Mouse (Mus musculus) limb, embryonic 10.5 days (tissue): ENCODE results near the gene Ptpn5. TPM values are rescaled to one million over a fixed set of nuclear protein-coding genes. Genes with fewer than 3 reads are reported as not detected.

ENCODE experiments used
- DNase-seq: peaks from one replicate; pipeline ENCODE4 v3.0.0-alpha.2; 2017; ENCODE audit warnings: low spot score
- H3K27ac ChIP-seq: fragments of 300-500 bp; sonication (generic); 2 replicates; pipeline ENCODE4 v1.5.1; 2016; ENCODE audit warnings: mild to moderate bottlenecking
- H3K27me3 ChIP-seq: fragments of 300-500 bp; sonication (generic); 2 replicates; pipeline ENCODE4 v1.6.1; 2016; ENCODE audit warnings: low read depth, mild to moderate bottlenecking; ENCODE audit not compliant: poor library complexity, severe bottlenecking
- H3K36me3 ChIP-seq: fragments of 300-500 bp; sonication (generic); 2 replicates; pipeline ENCODE4 v1.6.1; 2016; ENCODE audit warnings: mild to moderate bottlenecking, moderate library complexity
- H3K4me1 ChIP-seq: fragments of 300-500 bp; sonication (generic); 2 replicates; pipeline ENCODE4 v1.6.1; 2016
- H3K4me3 ChIP-seq: fragments of 300-500 bp; sonication (generic); 2 replicates; pipeline ENCODE4 v1.5.1; 2016; ENCODE audit warnings: mild to moderate bottlenecking, moderate library complexity
- H3K9me3 ChIP-seq: fragments of 300-500 bp; sonication (generic); replicated peaks from 2 replicates; pipeline ENCODE4 v1.6.1; 2016; ENCODE audit warnings: mild to moderate bottlenecking
- WGBS: fragments of 180-500 bp; shearing (Covaris S2); methylation state at CpG from one replicate; pipeline ENCODE4 v1.1.7; 2016; 5-methylcytosine and 5-hydroxymethylcytosine counted together
- polyA plus RNA-seq: library from polyadenylated mRNA; unstranded; fragments of >200 nt; fragmentation: Nextera tagmentation; extraction: Ambion mirVana; gene quantifications from 2 replicates; pipeline ENCODE4 v1.2.1, GENCODE M21; 2016

Gene Ptpn5
- polyA plus RNA-seq, 1 experiment from 2014 or later: 0.30 TPM

DNA sequence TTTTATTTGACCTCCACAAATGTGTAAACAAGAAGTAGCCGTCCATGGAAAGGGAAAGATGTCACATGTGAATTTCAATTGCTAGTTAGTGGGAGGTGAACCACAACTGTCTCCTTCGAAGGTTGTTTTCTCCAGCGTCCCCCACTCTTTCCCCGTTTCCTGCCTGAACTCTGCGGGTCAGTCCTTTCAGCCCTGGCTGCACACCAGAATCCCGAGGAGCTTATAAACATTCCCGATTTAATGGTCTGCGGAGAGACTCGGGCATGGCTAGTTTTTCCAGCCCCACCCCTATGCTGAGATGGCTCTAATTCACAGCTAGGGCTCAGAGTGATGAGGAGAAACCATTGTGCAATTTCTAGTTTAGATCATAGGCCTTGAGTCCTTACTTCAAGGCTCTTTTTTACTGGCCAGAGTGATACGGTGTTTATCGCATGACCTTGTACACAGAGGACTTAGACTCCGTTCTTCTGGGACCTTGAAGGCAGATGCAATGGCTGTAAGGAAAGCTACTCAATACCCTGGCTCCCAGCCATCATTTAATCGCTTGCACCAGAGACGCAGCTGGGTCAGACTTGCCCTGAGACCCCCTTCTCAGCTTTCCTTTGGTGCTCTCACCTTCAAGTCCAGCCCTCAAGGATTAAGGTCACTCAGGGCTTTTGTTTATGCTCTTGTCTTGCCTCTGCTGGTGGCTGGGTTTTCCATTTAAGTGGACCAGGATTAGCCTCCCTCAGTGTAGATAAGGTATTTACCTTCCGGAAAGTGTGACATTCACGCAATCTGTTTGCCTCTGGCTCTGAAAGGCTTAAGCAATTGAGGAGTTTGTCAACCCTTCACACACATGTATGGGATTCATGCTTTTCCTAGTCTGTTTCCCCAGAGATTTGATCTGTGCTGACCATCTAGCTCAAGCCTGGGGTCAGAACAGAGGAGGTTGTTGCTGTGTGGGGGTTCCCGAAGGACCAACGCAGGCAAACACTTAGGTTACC lies 59.7 kb downstream of the Ptpn5 start:
- H3K9me3 ChIP-seq: no peaks in the 10 kb centered on the region
- 59% methylated on average over 18 of the region's 18 CpGs for WGBS
- DNase-seq: no peak
- H3K4me1 ChIP-seq: peaks cover 10% of the 10 kb centered on the region; the same call in 1 of the 2 replicates
- no peaks in the 10 kb centered on the region for H3K27me3 ChIP-seq
- H3K4me3 ChIP-seq: no peak overlapping the region
- H3K27ac ChIP-seq: no peak overlapping the region
- no peaks in the 10 kb centered on the region for H3K36me3 ChIP-seq

DNA sequence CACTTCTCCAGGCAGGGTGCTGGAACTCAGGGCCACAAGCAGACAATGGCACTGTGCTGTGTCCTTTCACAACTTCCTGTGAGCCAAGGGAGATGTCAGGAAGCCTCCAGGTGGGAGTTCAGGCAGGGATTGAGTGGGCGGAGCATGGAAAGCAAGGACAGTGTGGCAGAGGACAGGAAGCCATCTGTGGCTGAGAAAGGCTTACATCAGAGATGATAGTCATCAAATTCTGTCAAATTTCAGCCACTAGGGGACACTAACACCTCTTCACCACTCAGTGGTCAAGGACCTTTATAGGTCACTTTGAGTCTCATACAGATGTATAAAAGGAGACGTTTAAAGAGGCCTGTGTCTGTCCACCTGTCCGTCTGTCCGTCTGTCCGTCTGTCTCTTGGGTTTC lies 60.9 kb downstream of the Ptpn5 start:
- H3K36me3 ChIP-seq: no peaks in the 10 kb centered on the region
- no peaks in the 10 kb centered on the region for H3K27me3 ChIP-seq
- 76% methylated on average over 5 of the region's 5 CpGs for WGBS
- H3K27ac ChIP-seq: no peak overlapping the region
- peaks cover 10% of the 10 kb centered on the region; the same call in 1 of the 2 replicates for H3K4me1 ChIP-seq
- H3K4me3 ChIP-seq: no peak overlapping the region
- H3K9me3 ChIP-seq: no peaks in the 10 kb centered on the region
- DNase-seq: no peak

- 76% methylated on average over 5 of the region's 5 CpGs for WGBS
- H3K9me3 ChIP-seq: no peaks in the 10 kb centered on the region
- H3K27me3 ChIP-seq: no peaks in the 10 kb centered on the region
- H3K4me1 ChIP-seq: no peaks in the 10 kb centered on the region
- H3K36me3 ChIP-seq: no peaks in the 10 kb centered on the region
- no peak overlapping the region for H3K4me3 ChIP-seq
- DNase-seq: no peak
- no peak overlapping the region for H3K27ac ChIP-seq
Measured at GRCm38 (mm10) chr7:47067879-47068278, 65.6 kb downstream of the Ptpn5 start.

- no peaks in the 10 kb centered on the region for H3K4me1 ChIP-seq
- no peak for DNase-seq
- 83% methylated on average over 3 of the region's 3 CpGs for WGBS
- no peak overlapping the region for H3K4me3 ChIP-seq
- H3K27me3 ChIP-seq: no peaks in the 10 kb centered on the region
- H3K27ac ChIP-seq: no peak overlapping the region
- H3K36me3 ChIP-seq: no peaks in the 10 kb centered on the region
- H3K9me3 ChIP-seq: no peaks in the 10 kb centered on the region
Measured at GRCm38 (mm10) chr7:47066942-47067341, 66.5 kb downstream of the Ptpn5 start.

GRCm38 (mm10) chr7:47061560-47061959 lies 71.9 kb downstream of the Ptpn5 start:
- H3K4me1 ChIP-seq: no peaks in the 10 kb centered on the region
- WGBS: 85% methylated on average over 5 of the region's 5 CpGs
- no peak overlapping the region for H3K27ac ChIP-seq
- H3K36me3 ChIP-seq: no peaks in the 10 kb centered on the region
- no peak overlapping the region for H3K4me3 ChIP-seq
- H3K9me3 ChIP-seq: no peaks in the 10 kb centered on the region
- DNase-seq: no peak
- no peaks in the 10 kb centered on the region for H3K27me3 ChIP-seq

DNA sequence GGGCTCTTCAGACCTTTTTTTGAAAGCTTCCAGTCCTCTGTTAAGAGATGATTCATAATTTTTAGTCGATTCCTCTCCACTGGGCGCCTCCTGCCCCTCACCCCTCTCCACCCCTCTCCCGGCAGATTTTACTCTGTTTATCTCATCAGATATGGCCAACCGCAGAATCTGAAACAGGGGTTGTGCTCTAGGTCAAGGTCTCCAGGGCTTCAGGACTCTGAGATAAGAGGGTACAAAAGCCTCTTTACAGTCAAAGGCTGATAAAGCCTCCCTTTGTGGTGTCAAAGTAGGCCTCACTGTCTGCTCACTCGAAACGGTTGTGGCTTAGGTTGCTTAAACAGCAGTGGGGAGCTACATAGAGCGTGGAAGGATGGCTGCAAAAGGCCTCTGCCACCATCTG lies 74.1 kb downstream of the Ptpn5 start:
- Histone ChIP-seq H3K27ac (no peak overlapping the region), H3K9me3 (no peaks in the 10 kb centered on the region), H3K4me3 (no peak overlapping the region), H3K27me3 (no peaks in the 10 kb centered on the region), H3K36me3 (0 out of 2 replicates have a peak, but pooled peaks cover under 1% of the 10 kb centered on the region), H3K4me1 (0 out of 2 replicates have a peak, but pooled peaks cover 3% of the 10 kb centered on the region)
- no peak for DNase-seq
- WGBS: 86% methylated on average over 7 of the region's 7 CpGs

DNA sequence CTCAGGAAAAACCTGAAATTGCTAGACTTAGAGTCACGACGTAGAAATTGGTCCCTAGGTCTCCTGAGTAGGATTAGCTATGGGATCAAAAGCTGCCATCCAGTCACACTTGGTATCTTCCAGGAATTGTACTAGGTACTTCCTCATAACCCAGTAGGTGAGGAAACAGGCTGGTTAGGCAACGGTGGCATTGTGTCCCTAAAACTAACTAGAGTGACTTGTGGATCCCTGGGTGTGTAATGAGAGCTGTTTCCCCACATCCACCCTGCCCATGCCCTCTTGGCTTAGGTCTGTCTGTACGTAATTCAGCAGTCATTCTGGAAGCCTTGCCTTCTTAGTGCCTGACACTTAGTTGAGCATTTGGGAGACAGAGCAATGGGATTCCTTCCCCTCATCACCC lies 77.2 kb downstream of the Ptpn5 start:
- H3K36me3 ChIP-seq: peaks cover 10% of the 10 kb centered on the region; the same call in 1 of the 2 replicates
- H3K4me1 ChIP-seq: peaks cover 17% of the 10 kb centered on the region
- H3K27me3 ChIP-seq: no peaks in the 10 kb centered on the region
- no peaks in the 10 kb centered on the region for H3K9me3 ChIP-seq
- DNase-seq: no peak
- WGBS: 89% methylated on average over 4 of the region's 4 CpGs
- H3K27ac ChIP-seq: no peak overlapping the region
- H3K4me3 ChIP-seq: no peak overlapping the region

- peaks cover 21% of the 10 kb centered on the region for H3K4me1 ChIP-seq
- 85% methylated on average over 9 of the region's 9 CpGs for WGBS
- H3K4me3 ChIP-seq: no peak overlapping the region
- H3K27ac ChIP-seq: no peak overlapping the region
- no peaks in the 10 kb centered on the region for H3K27me3 ChIP-seq
- peaks cover 10% of the 10 kb centered on the region; the same call in 1 of the 2 replicates for H3K36me3 ChIP-seq
- H3K9me3 ChIP-seq: no peaks in the 10 kb centered on the region
- DNase-seq: no peak
Measured at GRCm38 (mm10) chr7:47055744-47056143, 77.7 kb downstream of the Ptpn5 start.

DNA sequence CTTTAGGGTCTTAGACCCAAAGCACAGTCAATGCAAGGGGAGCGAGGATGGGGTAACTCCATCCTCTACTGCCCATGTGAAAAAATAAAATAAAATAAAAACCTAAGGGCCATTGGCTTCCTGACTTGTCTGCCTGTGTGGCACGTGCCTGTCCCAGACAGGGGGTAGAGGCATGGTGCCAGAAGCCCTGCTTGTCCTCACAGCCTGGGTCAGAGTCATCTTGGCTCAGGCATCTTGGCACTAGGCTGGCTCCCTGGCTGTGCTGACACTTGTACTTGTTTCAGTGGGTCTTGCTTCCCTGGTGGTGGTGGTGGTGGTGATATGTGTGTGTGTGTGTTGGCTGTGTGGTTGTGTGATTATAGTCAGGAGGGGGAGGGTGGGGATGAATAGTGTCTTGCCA lies 78.8 kb downstream of the Ptpn5 start:
- Histone ChIP-seq H3K4me3 (no peak overlapping the region), H3K27me3 (no peaks in the 10 kb centered on the region)
- WGBS: 80% methylated on average over 2 of the region's 2 CpGs

GRCm38 (mm10) chr7:47053287-47053686 lies 80.2 kb downstream of the Ptpn5 start:
- peaks cover 10% of the 10 kb centered on the region; the same call in 1 of the 2 replicates for H3K36me3 ChIP-seq
- H3K4me1 ChIP-seq: peaks cover 21% of the 10 kb centered on the region
- DNase-seq: no peak
- no peak overlapping the region for H3K27ac ChIP-seq
- no peak overlapping the region for H3K4me3 ChIP-seq
- H3K9me3 ChIP-seq: no peaks in the 10 kb centered on the region
- peaks cover 7% of the 10 kb centered on the region; the same call in 1 of the 2 replicates for H3K27me3 ChIP-seq
- WGBS: 96% methylated on average over 15 of the region's 15 CpGs

More for the DNA sequence above, 78.8 kb downstream of the Ptpn5 start:
- Histone ChIP-seq H3K36me3 (peaks cover 10% of the 10 kb centered on the region; the same call in 1 of the 2 replicates), H3K4me1 (peaks cover 21% of the 10 kb centered on the region), H3K9me3 (no peaks in the 10 kb centered on the region), H3K27ac (no peak overlapping the region)
- DNase-seq: no peak

DNA sequence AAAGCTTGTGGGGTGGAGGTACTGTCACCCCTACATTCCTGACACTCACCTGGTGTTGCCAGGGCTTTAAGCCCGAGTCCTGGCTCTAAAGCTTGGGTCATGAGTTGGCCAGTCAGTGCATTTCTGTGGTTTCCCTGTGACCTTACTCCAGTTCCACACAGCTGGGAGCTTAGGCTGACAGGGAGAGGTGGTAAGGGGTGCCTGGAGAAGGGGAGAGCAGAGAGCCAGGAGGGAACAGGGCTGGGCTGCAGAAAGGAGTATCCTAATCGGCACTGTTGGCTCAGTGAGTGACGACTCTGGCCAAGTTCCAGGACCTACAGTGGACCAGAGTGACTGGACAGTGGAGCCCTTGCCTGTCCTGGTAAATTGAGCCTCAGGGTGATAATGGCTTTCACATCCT lies 81.2 kb downstream of the Ptpn5 start:
- H3K27me3 ChIP-seq: peaks cover 7% of the 10 kb centered on the region; the same call in 1 of the 2 replicates
- peaks cover 10% of the 10 kb centered on the region; the same call in 1 of the 2 replicates for H3K36me3 ChIP-seq
- no peak for DNase-seq
- H3K27ac ChIP-seq: peak overlapping the region; percentile 47; the same call in 1 of the 2 replicates
- no peak overlapping the region for H3K4me3 ChIP-seq
- 45% methylated on average over 3 of the region's 3 CpGs for WGBS
- H3K9me3 ChIP-seq: no peaks in the 10 kb centered on the region
- H3K4me1 ChIP-seq: peaks cover 21% of the 10 kb centered on the region

- Histone ChIP-seq H3K4me3 (peak overlapping the region; percentile 97), H3K9me3 (no peaks in the 10 kb centered on the region), H3K27ac (peak overlapping the region; percentile 47; the same call in 1 of the 2 replicates), H3K27me3 (peaks cover 7% of the 10 kb centered on the region; the same call in 1 of the 2 replicates), H3K4me1 (peaks cover 21% of the 10 kb centered on the region), H3K36me3 (peaks cover 10% of the 10 kb centered on the region; the same call in 1 of the 2 replicates)
- 10% methylated on average over 1 of the region's 2 CpGs for WGBS
- DNase-seq: no peak
Measured at GRCm38 (mm10) chr7:47051404-47052151, 81.9 kb downstream of the Ptpn5 start.
